Mouse (Mus musculus) splenic B cell, adult 2 months (primary cell): ENCODE measurements at regions not wholly inside any gene's neighbourhood (a gene's known extent, or its start where the extent isn't known, plus 50 kb on each side); places are given as distances from the start of the nearest gene placed in this dataset.

Experiments used
- DNase-seq: peaks from one replicate; pipeline ENCODE4 v3.0.0-alpha.2; 2011; ENCODE audit warnings: low read depth, low spot score
- H3K27me3 ChIP-seq: 2 replicates; pipeline ENCODE4 v1.6.1; 2012; ENCODE audit warnings: mild to moderate bottlenecking, low read length, moderate library complexity, mixed read lengths; ENCODE audit not compliant: control insufficient read depth, poor library complexity, insufficient read depth, severe bottlenecking
- H3K36me3 ChIP-seq: 2 replicates; pipeline ENCODE4 v1.6.1; 2012; ENCODE audit warnings: mild to moderate bottlenecking, low read length, moderate library complexity, mixed read lengths; ENCODE audit not compliant: control insufficient read depth, poor library complexity, insufficient read depth, severe bottlenecking

GRCm38 (mm10) chr4:31757126-31757525 is 206.8 kb upstream of the Map3k7 start:
- DNase-seq: no peak
- H3K27me3 ChIP-seq: no peaks in the 10 kb centered on the region
- no peaks in the 10 kb centered on the region for H3K36me3 ChIP-seq

- no peak for DNase-seq
- no peaks in the 10 kb centered on the region for H3K27me3 ChIP-seq
- no peaks in the 10 kb centered on the region for H3K36me3 ChIP-seq
These were observed 203.8 kb upstream of the Map3k7 start for GRCm38 (mm10) chr4:31760116-31760515.

GRCm38 (mm10) chr4:31762199-31762598 is 201.7 kb upstream of the Map3k7 start:
- Histone ChIP-seq H3K36me3 (no peaks in the 10 kb centered on the region), H3K27me3 (no peaks in the 10 kb centered on the region)
- no peak for DNase-seq

GRCm38 (mm10) chr4:31768026-31768626 is 195.8 kb upstream of the Map3k7 start:
- H3K27me3 ChIP-seq: no peaks in the 10 kb centered on the region
- H3K36me3 ChIP-seq: no peaks in the 10 kb centered on the region
- no peak for DNase-seq

- DNase-seq: no peak
- Histone ChIP-seq H3K27me3 (no peaks in the 10 kb centered on the region), H3K36me3 (no peaks in the 10 kb centered on the region)
These were observed 194.6 kb upstream of the Map3k7 start for GRCm38 (mm10) chr4:31769325-31769724.

GRCm38 (mm10) chr4:31786284-31786683 is 177.6 kb upstream of the Map3k7 start:
- no peak for DNase-seq

GRCm38 (mm10) chr4:31817574-31818240 is 146.2 kb upstream of the Map3k7 start:
- Histone ChIP-seq H3K36me3 (no peaks in the 10 kb centered on the region), H3K27me3 (no peaks in the 10 kb centered on the region)

More at GRCm38 (mm10) chr4:31786284-31786683, 177.6 kb upstream of the Map3k7 start:
- H3K36me3 ChIP-seq: no peaks in the 10 kb centered on the region
- no peaks in the 10 kb centered on the region for H3K27me3 ChIP-seq

GRCm38 (mm10) chr4:31819521-31820259 is 144.2 kb upstream of the Map3k7 start:
- H3K36me3 ChIP-seq: no peaks in the 10 kb centered on the region
- DNase-seq: no peak
- no peaks in the 10 kb centered on the region for H3K27me3 ChIP-seq

More at GRCm38 (mm10) chr4:31817574-31818240, 146.2 kb upstream of the Map3k7 start:
- DNase-seq: no peak

GRCm38 (mm10) chr4:31823574-31824348 is 140.1 kb upstream of the Map3k7 start:
- Histone ChIP-seq H3K36me3 (no peaks in the 10 kb centered on the region), H3K27me3 (no peaks in the 10 kb centered on the region; the same call in 1 of the 2 replicates)
- DNase-seq: peak; percentile 30

- H3K36me3 ChIP-seq: no peaks in the 10 kb centered on the region
- DNase-seq: peak; percentile 7
These were observed 139.1 kb upstream of the Map3k7 start for GRCm38 (mm10) chr4:31824518-31825437.

GRCm38 (mm10) chr4:31825438-31825830 is 138.5 kb upstream of the Map3k7 start:
- DNase-seq: no peak
- Histone ChIP-seq H3K36me3 (no peaks in the 10 kb centered on the region), H3K27me3 (no peaks in the 10 kb centered on the region; the same call in 1 of the 2 replicates)

More at GRCm38 (mm10) chr4:31824518-31825437, 139.1 kb upstream of the Map3k7 start:
- H3K27me3 ChIP-seq: no peaks in the 10 kb centered on the region; the same call in 1 of the 2 replicates

- H3K36me3 ChIP-seq: no peaks in the 10 kb centered on the region
These were observed 137.2 kb upstream of the Map3k7 start for GRCm38 (mm10) chr4:31826661-31827060.

GRCm38 (mm10) chr4:31827266-31827665 is 136.6 kb upstream of the Map3k7 start:
- DNase-seq: peak; percentile 47
- Histone ChIP-seq H3K36me3 (no peaks in the 10 kb centered on the region), H3K27me3 (no peaks in the 10 kb centered on the region; the same call in 1 of the 2 replicates)

More at GRCm38 (mm10) chr4:31826661-31827060, 137.2 kb upstream of the Map3k7 start:
- DNase-seq: no peak
- no peaks in the 10 kb centered on the region; the same call in 1 of the 2 replicates for H3K27me3 ChIP-seq
